ENCODE assay signal across 20 mouse cellular contexts in genomic region chr16:10981493-10982070, GRCm38 (mm10).
DNase-seq lines count a peak whose midpoint lies in the region; ATAC-seq and TF ChIP-seq lines count a peak whose summit lies in the region.
"Had no signal": no experiment of that assay in that cellular context is flagged by ENCODE, and none has a peak within 500 bp of the region (broad histone marks: within the 10 kb centered on the region; RNA-seq: fewer than 3 reads in every experiment).

No protein-coding gene starts in this region.

- peaks cover 84% of the 10 kb centered on the region for H3K79me2 ChIP-seq in myocyte (ENCODE audit: control insufficient read depth, insufficient read depth)

- CTCF ChIA-PET in Patski (lab: Charles Lee) = interaction anchor here (1.3 to 2.8 kb wide), 2 partner anchors 34 to 54 kb away, joined by 4 to 13 read pairs; no protein-coding TSS in a partner anchor

- no peak for TF ChIP-seq CTCF in gastrocnemius, adult 2 months (IDR thresholded peaks at IDR 0.05)
- TF ChIP-seq CTCF in Patski (IDR thresholded peaks at IDR 0.05) = no peak

- H3K9ac ChIP-seq in liver, embryonic 12.5 days = no peak overlapping the region
- H3K9ac ChIP-seq in midbrain, embryonic 14.5 days (replicated peaks; ENCODE audit: low read length) = no peak overlapping the region
- H3K9ac ChIP-seq: embryonic facial prominence, embryonic 12.5 days; hindbrain, embryonic 15.5 days; midbrain, embryonic 12.5 days had no signal

- POLR2A ChIA-PET in Patski (lab: Charles Lee) = interaction anchor here (1.2 to 4.2 kb wide), 5 partner anchors 8 to 27 kb away, joined by 4 to 29 read pairs (median 5); no protein-coding TSS in a partner anchor

- in situ Hi-C loops in Patski (cut with MboI; ENCODE audit: low pct_unique_long_range_greater_than_20kb) = no loop called here

- intact Hi-C loops in gastrocnemius, adult 2 months (cut with DNase I) = no loop called here

- ATAC-seq in Patski = peak; percentile 54
- ATAC-seq in liver, embryonic 12.5 days = no peak
- ATAC-seq in midbrain, embryonic 14.5 days (ENCODE audit: low FRiP score, low TSS enrichment) = no peak
- ATAC-seq: activated CD4-positive, CD25-positive, alpha-beta regulatory T cell, adult 4 months had no signal

- H3K9me3 ChIP-seq in liver, embryonic 12.5 days (replicated peaks) = no peaks in the 10 kb centered on the region
- H3K9me3 ChIP-seq in midbrain, embryonic 14.5 days (ENCODE audit: control insufficient read depth, low read length) = no peaks in the 10 kb centered on the region
- H3K9me3 ChIP-seq: embryonic facial prominence, embryonic 12.5 days; forebrain, embryonic 10.5 days; hindbrain, embryonic 15.5 days; midbrain, embryonic 12.5 days had no signal

- no peaks in the 10 kb centered on the region for H3K27me3 ChIP-seq in Patski
- H3K27me3 ChIP-seq in myocyte (ENCODE audit: control insufficient read depth, insufficient read depth, insufficient read length) = no peaks in the 10 kb centered on the region
- no peaks in the 10 kb centered on the region for H3K27me3 ChIP-seq in liver, embryonic 12.5 days (replicated peaks)
- no peaks in the 10 kb centered on the region for H3K27me3 ChIP-seq in midbrain, embryonic 14.5 days (ENCODE audit: control insufficient read depth, insufficient read depth, low read length)
- H3K27me3 ChIP-seq: embryonic facial prominence, embryonic 12.5 days; hindbrain, embryonic 15.5 days; midbrain, embryonic 12.5 days had no signal

- no peaks in the 10 kb centered on the region for H3K36me3 ChIP-seq in myocyte (ENCODE audit: control insufficient read depth, insufficient read depth)
- no peaks in the 10 kb centered on the region for H3K36me3 ChIP-seq in liver, embryonic 12.5 days
- H3K36me3 ChIP-seq in midbrain, embryonic 14.5 days (ENCODE audit: control insufficient read depth, insufficient read depth, low read length) = no peaks in the 10 kb centered on the region
- H3K36me3 ChIP-seq: embryonic facial prominence, embryonic 12.5 days; hindbrain, embryonic 15.5 days; midbrain, embryonic 12.5 days had no signal

- no peak overlapping the region; the same call in 1 of the 2 replicates for H3K4me3 ChIP-seq in gastrocnemius, adult 2 months
- H3K4me3 ChIP-seq in myocyte = no peak overlapping the region
- H3K4me3 ChIP-seq in liver, embryonic 12.5 days = no peak overlapping the region
- no peak overlapping the region for H3K4me3 ChIP-seq in midbrain, embryonic 14.5 days (replicated peaks; ENCODE audit: low read depth, low read length)
- H3K4me3 ChIP-seq: embryonic facial prominence, embryonic 12.5 days; forebrain, embryonic 10.5 days; hindbrain, embryonic 15.5 days; layer of hippocampus, adult 2 months; midbrain, embryonic 12.5 days had no signal

- peaks cover 67% of the 10 kb centered on the region for H3K4me1 ChIP-seq in liver, embryonic 12.5 days
- no peaks in the 10 kb centered on the region for H3K4me1 ChIP-seq in midbrain, embryonic 14.5 days (ENCODE audit: control insufficient read depth, insufficient read depth, low read length)

- no peak for TF ChIP-seq POLR2A in myocyte (IDR thresholded peaks at IDR 0.05; ENCODE audit: insufficient read length, low read depth)

- H3ac ChIP-seq in myocyte (ENCODE audit: control insufficient read depth, insufficient read length) = no peak overlapping the region

- no peak for DNase-seq in gastrocnemius, adult 2 months
- DNase-seq in gastrocnemius, postnatal 10 days = no peak
- peak; percentile 67 for DNase-seq in kidney, postnatal 14 days
- DNase-seq in kidney, adult 8-10 months = no peak
- DNase-seq in Patski (ENCODE audit: low read depth, low spot score) = peak; percentile 91
- DNase-seq in midbrain, embryonic 14.5 days = no peak
- DNase-seq: cerebellum, adult 18-20 months; heart, postnatal 14 days; lung, adult 18-20 months; lung, postnatal 4 days; right cerebral cortex, postnatal 14 days; thymus, adult 2 months had no signal

- peak overlapping the region; percentile 68 for H3K4me2 ChIP-seq in myocyte (ENCODE audit: low read depth)
- H3K4me2 ChIP-seq in liver, embryonic 12.5 days = no peak overlapping the region
- H3K4me2 ChIP-seq in midbrain, embryonic 14.5 days (ENCODE audit: low read length) = no peak overlapping the region
- H3K4me2 ChIP-seq: embryonic facial prominence, embryonic 12.5 days; hindbrain, embryonic 15.5 days; midbrain, embryonic 12.5 days had no signal

- WGBS in liver, embryonic 12.5 days (ENCODE audit: insufficient replicate concordance) = 60% methylated on average over 7 of the region's 7 CpGs
- WGBS in midbrain, embryonic 14.5 days = 80% methylated on average over 7 of the region's 7 CpGs

- H3K27ac ChIP-seq in gastrocnemius, adult 2 months = peak overlapping the region; percentile 51
- no peak overlapping the region for H3K27ac ChIP-seq in liver, embryonic 12.5 days
- no peak overlapping the region for H3K27ac ChIP-seq in midbrain, embryonic 14.5 days (replicated peaks; ENCODE audit: low read depth, low read length)
- H3K27ac ChIP-seq: embryonic facial prominence, embryonic 12.5 days; forebrain, embryonic 10.5 days; hindbrain, embryonic 15.5 days; layer of hippocampus, adult 2 months; midbrain, embryonic 12.5 days had no signal

TF ChIP-seq in myocyte, 11 proteins besides CTCF, POLR2A, EP300 and RAD21:
- TF ChIP-seq E2F4 (IDR thresholded peaks at IDR 0.05; ENCODE audit: insufficient read depth) = no peak
TF ChIP-seq in myocyte: peak in this region for 0.

Comparison
In these comparisons a context has a peak if more than half of its experiments do, and no peak if none do; other contexts are left out.
1. DNase-seq: peak in kidney, postnatal 14 days (single experiment) and Patski (single experiment); none in gastrocnemius, adult 2 months (single experiment), gastrocnemius, postnatal 10 days (single experiment), kidney, adult 8-10 months (0 of 2) and midbrain, embryonic 14.5 days (single experiment).